Mouse (Mus musculus): ENCODE measurements around the gene Pdcd6ip. TPM values are rescaled to one million over a fixed set of nuclear protein-coding genes. Genes with fewer than 3 reads are reported as not detected.

Pdcd6ip gene
- polyA plus RNA-seq, 1 experiment from 2014 or later: 76.4 TPM

Other genes with a start within 250 kb of the Pdcd6ip start
- gene Clasp2, start 33.2 kb upstream of the Pdcd6ip start, polyA plus RNA-seq (2015; fragmentation: Nextera tagmentation; extraction: Ambion mirVana): 25.4 and 25.6 TPM in 2 replicates
- gene Ubp1, start 222.7 kb upstream of the Pdcd6ip start, polyA plus RNA-seq (2015; fragmentation: Nextera tagmentation; extraction: Ambion mirVana): 35.1 and 37.2 TPM in 2 replicates